Mouse (Mus musculus): ENCODE results near the gene Srr.

The Srr gene

DNA sequence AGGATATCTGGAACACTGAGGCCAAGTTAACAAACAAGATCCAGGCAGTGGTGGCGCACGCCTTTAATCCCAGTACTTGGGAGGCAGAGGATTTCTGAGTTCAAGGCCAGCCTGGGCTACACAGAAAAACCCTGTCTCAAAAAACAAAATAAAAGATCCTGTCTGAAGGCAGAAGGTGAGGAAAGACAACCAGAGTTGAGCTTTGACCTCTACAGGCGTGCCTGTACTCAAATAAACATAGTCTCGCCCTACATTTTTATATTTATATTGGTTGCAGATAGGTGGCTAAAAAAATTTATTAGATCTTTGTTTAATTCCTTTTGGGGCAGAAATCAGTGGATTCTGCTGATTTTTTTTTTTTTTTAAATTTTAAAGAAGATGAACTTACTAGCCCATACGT is 23.3 kb downstream of the Srr start:
- no peak for DNase-seq

DNA sequence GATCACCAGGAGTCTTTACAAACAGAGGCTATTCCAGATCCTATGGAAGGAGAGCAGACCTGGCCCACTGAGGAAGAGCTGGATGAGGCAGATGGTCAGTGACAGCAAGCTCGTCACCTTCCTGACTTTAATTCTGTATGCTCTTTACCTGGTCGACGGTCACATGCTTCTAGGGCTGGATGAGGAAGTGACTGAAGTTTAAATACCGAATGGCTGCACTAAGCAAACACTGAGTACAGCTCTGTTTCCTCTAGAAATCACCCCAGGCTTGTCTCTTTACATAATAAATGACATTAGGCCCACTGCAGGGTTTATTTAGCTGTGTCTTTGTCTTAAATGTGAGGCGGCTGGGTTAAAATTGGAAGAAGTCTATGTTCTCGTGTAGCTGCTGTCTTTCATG is 24.2 kb downstream of the Srr start:
- no peak for DNase-seq

DNA sequence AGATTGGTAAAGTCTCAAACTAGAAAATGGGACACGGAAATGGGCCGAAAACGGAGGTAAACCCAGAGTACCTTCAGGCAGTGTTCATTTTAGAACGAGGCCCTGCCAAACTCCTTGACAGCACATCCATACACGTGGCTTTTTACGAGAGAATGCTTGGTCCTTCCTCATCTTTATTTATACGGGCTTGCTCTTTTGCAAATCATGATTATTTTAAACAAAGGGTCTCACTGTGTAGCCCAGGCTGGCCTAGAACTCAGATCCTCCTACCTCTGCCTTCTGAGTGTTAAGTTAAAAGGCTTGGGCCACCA is 27.3 kb downstream of the Srr start:
- no peak for DNase-seq

DNA sequence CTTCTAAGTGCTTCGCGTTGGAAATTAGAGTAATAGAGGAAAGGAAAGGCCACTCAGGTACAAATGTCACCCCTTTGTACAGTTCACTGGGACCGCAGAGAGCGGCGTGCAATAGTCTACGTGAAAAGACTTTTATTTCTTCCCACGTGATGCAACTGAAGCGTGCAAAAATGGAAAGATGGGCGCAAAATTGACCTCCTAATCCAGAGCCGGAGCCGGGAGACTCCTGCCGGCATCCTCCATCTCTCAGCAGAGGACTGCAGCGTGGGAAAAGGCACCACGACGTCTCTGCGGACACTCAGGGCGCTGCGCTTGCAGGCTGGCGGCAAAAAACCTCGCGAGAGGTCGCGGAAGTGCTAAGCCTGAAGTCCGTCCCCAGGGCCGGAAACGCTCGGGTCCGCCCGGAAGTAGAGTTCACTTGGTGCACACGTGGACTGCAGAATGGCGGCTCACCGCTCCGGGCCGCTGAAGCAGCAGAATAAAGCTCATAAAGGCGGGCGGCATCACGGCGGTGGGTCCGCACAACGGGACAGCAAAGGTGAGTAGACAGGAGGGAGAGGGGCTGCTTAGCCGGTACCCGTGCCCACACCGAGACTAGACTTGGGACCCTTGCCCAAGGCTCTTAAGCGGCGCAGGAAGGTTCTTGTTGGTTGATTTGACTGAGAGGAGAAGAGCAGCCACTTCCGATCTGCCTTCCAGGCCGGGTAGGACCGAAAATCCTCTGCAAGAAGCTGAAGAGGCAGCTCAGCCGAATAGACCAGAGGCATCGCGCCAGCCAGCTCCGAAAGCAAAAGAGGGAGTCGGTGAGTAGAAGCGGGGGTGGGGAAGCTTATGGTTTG is 27.9 kb downstream of the Srr start, which contains the start of gene Tsr1:
Gene Tsr1, plus strand, starts transcription at position 394 of the 839 bp plus-strand sequence.
- DNase-seq = peak; percentile 82 to 88

DNA sequence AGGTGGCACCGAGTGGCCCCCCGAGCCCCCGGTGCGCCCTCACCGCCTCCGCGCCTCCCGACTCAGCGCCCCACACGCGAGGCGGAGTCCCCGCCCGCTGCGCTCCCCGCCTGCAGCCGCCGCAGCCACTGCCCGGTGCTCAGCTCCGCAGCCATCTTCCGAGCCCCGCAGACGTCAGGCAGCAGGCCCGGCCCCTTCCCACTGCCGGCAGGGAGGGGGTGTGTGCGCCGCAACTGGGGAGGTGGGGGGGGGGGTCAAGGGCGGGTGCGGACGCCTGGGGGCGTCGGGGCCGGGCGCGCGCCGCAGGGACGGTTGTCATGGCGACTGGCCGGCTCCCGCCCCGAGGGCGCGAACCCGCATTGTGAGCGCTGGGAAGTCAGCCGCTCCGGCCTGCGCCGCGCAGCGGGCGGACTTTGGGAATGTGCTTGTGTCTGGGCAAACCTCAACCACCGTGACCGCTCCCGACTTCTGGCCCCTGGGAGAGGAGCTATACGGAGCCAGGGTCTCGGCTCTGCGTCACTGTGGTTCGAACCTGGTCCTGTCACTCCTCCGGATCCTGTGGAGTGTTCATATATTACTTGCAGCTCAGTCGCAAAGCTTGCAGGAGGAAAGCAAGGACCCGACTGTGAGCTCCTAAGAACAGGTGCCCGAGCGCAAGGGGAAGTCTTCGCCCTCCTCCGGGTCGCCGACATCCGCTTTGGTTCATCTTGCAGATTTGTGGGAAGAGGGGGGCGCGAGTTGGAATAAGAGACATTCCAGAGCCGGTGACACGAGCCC is 28.7 kb downstream of the Srr start, which contains the start of gene Sgsm2:
Gene Sgsm2, minus strand, starts transcription at position 160 of the 777 bp plus-strand sequence.
- peak; percentile 49 to 67 for DNase-seq

DNA sequence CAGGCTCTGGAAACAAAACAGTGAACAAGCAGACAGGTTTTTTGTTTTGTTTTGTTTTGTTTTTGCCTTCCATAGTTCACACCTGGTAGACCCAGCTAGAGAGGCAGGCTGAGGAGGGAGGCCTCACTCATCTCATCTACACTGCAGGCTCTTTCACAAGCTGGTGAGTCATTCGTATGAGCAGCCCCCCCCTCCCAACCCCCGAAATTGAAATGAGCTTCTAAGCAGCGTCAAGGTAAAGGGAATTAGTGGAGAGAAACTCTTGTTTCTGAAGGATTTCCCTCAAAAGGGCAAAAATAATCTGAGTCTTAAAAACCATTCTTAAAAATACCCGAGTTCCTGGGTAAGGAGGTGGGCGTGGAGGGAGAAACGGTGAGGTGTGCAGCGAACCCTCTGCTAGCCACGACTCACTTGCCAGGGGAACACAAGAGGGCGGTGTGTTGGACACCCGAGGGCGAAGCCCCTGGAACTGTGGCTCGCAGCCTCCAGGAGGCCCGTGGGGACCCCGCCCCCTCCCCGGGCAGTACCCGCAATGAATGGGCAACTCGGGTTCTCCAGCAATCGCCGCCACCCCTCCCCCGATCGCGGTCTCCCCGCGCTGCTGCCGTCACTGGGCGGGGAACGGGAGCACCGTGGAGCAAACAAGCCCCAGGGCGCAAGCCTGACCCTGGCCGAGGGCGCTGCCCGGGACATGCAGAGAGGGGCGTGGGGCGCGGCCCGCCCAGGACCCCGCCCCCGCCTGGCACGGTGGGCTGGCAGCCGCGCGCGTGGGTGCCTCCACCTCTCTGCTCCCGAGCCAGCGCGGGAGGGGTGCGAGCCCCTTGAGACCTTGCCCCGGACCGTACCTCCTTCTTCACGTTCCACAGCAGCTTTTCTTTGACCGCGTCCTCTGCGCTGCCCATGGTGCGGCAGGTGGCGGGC is 29.5 kb downstream of the Srr start:
- DNase-seq = peak; percentile 52 to 73

DNA sequence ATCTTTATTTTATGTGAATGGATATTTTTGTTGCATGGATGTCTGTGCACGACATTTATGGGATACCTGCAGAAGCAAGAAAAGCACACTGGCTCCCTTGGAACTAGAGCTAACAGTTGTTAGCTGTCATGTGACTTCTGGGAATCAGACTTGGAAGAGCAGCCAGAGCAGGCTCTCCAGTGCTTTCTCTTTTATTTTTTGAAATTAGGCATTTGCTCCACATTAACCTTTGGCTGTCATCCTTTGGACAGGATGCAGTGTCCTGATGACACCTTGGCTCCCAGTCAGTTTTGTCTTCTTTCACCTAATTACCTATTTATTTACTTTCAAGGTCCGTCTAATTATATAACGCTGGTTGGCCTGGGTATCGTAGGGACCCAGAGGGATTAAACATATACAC is 31.1 kb downstream of the Srr start:
- DNase-seq = no peak

DNA sequence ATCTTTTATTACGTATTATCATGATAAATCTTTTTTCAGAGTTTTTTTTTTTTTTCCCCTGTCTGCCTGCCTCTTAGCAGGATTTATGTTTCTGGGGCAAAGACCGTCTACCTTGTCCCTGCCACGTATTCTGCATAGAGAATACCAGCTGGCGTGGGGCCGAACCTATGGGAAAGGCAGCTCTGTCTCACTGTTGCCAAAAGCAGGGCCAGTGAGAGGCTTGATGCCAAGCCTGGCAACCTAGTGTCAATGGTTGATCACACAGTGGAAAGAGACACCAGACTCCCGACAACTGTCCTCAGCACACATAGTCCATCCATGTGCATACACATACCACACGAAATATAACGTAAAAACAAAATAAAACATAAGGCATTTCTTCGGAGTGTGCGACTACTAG is 42.6 kb downstream of the Srr start:
- DNase-seq = no peak

DNA sequence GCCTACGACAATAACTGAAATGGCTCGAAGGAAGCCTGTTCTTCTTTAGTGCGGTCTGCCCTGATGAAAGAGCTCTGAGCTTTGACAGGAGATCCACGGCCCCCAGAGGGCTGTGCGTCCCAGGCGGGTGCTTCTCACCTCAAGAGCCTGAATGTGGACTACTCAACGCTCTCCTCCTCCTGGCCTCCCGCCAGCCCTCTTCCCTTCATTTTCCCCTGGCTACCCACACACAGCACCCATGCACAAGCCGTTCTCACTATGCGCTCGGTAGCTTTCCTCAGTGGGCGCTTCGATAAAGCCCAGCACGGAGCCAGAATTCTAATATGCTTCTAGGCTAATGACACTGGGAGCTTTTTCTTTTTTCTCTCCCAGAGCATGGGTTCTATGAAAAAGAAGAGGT is 43.8 kb downstream of the Srr start:
- DNase-seq = no peak

DNA sequence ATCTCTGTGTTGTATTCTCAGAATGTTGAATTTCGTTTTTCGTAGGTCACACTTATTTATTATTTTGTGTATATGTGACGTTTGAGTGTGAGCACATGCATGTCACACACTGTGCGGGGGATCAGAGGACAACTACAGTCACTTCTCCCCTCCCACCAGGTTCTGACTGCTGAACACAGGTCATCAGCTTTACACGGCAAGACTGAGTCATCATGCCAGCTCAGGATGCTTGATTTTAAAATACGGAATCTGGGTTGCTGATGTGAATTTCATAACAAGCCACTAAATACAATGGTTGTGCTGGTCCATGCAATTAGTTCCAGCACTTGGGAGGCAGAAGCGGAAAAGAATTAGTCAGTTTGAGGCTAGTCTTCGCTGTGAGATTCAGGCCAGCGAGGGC is 44.7 kb downstream of the Srr start:
- DNase-seq = no peak

DNA sequence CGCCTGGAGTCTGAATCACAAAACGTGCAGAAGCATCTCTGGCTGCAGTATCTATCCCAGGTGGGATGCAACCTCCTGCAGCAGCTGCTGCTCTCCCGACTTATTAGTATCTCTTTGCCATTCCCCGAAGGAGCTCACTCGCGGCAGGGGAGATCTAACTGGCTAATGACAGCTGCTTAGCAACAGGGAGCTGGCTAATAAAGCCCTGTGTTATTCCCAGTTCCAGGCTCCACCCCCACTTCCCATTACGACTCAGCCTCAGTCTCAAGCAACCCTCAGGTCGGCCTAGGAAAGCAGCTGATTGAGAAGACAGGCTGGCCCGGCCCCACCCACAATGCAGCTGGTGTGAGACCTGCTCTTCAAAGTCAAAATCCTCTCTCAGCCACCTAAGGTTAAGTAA is 48.9 kb downstream of the Srr start:
- DNase-seq = no peak

DNA sequence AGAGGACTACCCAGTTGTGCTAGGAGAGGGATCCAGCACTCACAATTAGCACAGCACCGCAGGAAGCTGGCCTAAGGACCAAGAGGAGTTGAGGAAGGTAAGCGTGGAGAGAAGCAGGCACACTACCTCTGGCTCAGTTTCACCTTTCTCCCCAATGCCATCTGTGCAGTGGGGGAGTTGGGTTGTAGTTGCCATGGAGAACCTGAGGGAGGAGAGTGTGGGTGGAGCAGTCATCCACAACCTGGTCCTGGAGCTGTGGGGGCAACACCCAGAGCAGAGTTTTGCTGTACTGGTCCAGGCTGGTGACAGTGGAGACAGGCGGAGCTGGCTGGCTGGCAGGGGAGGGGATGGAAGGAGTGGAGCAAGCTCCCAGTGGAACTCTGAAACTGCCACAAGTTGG is 51.1 kb downstream of the Srr start:
- DNase-seq = no peak

DNA sequence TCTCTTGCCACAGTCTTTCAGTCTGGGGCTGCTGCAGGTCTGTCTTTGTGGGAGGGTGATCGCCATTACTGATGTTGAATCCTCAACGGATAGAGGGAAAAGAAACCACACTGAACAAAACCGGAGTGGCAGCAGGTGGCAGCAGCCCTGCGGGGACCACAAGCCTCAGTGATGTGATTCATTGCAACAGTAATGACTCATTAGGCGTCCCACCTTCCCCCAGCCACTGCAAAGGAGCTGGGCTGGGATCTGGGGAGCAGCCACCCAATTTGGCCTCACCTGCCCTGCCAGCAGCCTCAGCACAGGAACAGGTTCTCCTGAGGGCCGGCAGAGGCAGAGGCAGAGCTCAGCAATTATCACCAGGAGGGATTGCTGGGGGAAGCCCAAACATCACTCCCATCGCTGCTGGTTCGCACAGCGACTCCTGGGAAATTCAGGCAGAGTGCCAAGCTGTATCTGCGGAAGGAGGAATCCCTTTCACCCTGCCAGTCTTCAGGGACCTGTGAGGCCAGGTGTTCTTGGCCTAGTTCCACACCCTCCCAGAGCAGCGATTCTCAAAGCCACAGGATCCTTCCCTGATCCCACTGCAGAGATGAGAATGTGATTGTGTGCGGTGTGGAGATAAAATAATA is 54.6 kb downstream of the Srr start:
- DNase-seq = no peak

DNA sequence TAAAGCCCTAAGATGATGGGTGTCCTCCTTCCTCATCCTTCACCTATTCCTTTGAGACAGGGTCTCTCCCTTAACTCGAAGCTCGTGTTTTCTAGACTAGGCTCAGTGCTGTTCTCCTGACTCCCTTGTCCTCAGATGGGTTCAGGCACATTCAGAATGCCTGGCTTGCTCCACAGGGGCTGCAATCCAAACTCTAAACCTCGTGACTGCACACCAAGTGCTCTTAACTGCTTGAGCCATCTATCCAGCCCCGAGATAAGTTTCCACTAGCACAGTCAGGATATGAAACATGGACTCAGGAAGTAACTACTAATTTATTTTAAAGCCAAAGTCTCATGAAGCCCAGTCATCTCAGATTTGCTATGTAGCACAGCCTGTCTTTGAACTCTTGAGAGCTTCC is 55.2 kb downstream of the Srr start:
- no peak for DNase-seq

DNA sequence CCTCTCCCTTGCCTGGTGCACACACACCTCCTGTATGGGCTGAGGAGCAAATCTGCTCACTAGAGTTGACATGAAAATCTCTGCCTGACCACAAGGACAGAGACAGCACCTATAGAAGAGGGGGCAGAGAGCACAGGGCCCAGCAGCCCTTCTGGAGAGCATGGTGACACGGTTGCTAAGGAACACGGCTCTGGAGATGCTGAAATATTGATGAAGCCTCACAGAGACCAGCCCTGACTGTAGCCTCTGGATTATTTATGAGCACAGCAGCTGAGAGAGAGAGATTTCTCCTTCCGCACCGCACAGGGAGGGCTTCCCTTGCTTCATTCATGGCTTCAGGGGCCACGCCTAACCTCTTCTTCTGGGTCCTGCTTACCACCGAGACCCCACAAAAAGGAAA is 56.1 kb downstream of the Srr start:
- no peak for DNase-seq

DNA sequence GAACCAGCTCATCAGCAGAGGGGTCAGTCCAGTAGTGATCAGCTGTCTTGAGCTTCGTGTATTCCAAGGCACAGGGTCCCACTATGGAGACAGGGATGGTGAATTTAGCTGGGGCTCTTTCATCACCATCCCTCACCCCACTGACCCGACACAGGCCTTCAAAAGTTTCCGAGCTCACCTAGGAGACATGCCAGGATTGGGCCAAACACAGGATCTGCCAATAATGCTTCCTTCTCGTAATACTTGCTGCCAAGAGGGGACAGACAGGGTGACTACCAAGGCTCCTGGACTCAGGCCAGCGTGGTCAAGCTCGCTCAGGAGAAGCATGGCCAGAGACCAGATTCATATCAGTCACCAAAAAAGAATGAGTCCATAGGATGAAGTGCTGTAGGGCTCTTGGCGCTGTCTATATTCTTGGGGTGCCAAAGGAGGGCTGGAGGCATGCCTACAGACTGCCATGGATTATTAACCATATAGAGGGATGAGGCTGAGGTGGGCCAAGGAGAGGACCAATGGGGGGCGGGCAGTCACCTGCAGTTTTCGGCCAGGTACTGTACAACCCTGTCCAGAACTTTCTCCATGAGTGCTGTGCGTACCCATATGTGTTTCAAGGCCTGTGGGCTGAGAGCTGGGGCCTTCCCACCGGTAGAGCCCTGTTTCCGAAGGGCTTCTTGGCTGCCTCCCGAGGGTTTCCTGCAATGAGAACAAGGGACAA is 57.5 kb downstream of the Srr start:
- DNase-seq = no peak

DNA sequence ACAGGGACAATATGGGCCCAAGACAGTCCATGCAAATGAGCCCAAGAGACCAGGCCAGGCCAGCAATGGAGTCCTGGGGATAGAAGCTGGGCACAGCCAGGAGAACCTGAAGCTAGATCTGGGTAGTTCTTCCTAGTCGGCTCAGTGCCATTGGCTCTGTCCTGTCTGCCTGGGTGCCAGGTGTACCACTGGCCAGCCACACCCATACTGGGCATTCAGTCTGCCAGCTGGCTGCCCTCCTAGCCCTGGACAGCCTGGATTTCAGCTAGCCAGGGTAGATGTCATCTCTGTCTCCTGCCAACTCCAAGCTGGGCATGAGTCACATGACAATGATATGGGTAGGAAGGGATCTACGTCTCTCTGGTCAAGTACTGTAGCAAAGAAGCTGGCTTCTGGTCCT is 58.6 kb downstream of the Srr start:
- DNase-seq = no peak

DNA sequence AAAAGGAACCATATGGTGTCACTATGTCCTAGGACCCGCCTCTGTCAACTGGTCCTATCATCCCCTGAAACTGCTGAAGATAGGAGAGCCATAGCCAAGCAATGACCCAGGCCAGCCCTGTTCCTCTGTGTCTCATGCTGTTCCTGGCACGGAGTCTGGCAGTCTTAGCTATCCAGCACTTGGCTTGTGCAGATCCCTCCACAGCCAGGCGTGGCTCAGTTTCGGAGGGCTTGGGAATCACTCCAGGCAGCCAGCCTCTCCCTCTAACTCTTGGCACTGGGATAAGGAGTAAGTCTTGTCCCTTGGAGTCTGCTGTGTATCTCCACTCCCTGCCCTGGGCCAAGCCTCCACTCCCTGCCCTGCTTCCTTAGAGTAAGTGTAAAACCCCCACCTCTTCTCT is 59.1 kb downstream of the Srr start:
- DNase-seq = no peak

DNA sequence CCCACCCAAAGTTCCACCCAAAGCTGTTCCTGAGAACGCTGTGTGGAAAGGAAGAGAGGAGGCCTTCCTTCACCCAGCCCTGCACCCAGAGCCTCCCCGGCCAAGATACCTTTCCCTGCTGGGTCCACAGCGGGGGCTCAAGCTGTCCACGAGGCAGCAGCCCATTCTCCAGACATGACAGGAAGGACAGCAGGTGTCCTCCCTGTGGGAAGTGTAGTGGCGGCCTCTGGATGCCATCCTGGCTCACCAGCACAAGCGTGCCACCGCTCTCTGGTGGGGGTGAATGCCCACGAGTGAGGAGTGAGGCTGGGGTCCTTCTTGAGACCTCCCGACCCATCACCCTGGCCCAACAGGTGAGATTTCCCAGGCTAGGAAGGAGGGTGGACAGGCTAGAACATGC is 60.5 kb downstream of the Srr start:
- no peak for DNase-seq

DNA sequence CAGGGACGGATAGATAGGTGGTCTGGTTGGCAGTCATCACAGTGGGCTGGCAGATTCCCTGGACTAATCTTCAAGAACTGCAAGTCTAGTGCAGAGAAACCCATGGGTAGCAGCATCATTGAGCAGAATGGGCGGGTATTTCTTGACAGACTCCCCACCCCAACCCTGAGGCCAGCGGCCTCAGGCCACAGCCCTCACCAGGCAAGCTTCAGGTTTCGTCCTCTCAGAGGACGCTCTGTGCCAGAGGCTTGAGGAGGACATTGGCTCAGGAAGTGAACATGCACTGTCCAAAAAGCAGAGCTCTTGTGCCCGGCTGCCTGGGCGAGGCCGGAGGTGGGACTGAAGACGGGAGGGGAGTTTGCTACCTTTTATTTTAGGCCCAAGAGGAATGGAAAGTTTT is 61.3 kb downstream of the Srr start:
- DNase-seq = no peak

DNA sequence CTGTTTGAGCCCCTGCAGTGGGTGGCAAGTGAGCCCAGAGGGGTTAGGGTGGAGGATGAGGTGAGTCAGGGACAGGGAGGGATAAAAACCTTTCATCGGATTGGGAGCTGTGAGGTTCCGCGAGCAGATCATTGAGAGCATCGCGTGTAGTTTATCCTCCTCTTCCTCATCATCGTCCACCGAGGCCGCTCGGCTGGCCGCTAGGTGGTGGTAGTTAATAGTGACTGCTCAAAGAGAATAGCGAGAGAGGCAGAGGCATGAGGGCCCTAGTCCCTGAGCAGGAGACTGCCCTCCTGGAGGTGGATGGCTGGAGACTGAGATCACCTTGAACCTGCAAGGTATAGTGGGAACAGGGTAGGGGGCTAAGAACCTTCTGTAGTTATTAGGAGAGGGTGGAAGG is 62.3 kb downstream of the Srr start:
- DNase-seq = no peak

DNA sequence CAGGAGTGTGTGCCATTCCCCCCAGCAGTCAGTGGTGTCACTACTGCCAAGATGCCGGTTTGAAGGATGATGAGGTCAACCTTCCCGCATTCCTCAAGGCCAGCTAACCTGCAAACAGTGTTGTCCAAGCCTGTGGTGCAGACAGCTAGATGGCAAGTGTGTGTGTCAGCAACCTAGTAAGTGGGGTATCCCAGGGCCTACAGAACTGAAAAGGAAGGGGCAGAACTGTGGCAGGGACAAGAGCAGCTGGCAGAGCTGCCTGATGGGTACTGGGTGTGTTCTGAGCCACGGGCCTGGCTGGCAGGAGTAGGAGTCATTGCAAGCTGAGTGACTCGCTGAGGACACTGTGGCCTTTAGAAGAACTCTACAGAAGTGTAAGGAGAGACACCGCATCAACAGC is 63.6 kb downstream of the Srr start:
- no peak for DNase-seq
